Mouse (Mus musculus) A20 (cell line): ENCODE measurements around the gene Cuedc1.

Experiments used
- DNase-seq: peaks from one replicate; pipeline ENCODE4 v3.0.0-alpha.2; 2011; ENCODE audit warnings: low read depth, low spot score

Cuedc1 gene

DNA sequence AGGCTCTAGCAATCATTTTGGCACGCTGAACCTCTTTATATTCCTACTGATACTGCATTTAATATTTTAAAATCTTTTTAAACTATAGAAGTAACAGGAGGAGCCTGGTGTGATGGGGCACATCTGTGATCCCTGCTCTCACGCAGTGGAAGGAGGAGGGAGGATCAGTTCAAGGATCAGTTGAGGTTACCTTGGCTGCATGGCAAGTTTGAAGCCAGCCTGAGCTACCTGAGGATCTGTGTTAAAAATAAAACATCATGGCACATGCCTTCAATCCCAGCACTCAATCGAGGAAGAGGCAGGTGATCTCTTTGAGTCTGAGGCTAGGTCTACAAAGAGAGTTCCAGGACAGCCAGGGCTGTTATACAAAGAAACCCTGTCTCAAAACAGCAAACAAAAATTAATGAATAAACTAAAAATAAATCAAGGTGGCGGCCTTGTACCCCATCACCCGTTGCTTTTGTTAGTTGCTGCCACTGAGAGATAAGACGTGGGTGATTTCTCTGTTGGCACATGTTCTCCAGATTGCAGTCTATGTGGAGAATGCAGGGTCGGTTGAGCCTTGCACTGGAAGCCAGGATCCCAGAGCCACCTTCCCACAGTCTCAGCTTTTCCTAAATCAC lies 50.3 kb downstream of the Cuedc1 start:
- DNase-seq = no peak

DNA sequence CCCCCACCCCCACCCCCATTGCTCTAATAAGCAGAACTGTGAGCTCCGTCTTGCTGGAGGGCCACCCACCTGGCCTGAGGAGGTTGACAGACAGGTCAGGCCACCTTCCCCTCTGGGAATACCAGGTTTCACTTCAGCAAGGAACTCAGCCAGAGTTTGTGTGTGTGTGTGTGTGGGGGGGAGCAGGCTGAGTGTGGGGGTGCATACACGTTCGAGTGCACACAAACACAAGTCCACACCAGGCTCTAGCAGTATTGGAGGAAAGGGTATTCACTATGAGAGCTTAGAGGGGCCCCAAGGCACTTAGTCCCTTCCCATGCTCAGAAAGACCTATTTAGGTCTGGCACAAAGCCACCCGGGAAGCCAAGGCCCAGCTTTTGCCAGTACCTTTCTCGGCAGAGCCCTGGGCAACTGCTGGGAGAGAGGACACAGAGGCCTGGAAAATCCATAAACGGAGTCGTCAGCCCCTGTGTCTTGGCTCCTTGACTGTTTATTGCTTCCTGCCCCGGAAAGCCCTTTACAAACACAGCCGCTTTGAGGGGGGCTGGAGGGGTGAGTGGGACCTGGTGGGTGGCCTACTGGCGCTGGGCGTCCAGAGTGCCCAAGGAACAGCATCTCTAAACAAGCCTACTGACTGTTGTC lies 50.9 kb downstream of the Cuedc1 start:
- peak; percentile 83 for DNase-seq

DNA sequence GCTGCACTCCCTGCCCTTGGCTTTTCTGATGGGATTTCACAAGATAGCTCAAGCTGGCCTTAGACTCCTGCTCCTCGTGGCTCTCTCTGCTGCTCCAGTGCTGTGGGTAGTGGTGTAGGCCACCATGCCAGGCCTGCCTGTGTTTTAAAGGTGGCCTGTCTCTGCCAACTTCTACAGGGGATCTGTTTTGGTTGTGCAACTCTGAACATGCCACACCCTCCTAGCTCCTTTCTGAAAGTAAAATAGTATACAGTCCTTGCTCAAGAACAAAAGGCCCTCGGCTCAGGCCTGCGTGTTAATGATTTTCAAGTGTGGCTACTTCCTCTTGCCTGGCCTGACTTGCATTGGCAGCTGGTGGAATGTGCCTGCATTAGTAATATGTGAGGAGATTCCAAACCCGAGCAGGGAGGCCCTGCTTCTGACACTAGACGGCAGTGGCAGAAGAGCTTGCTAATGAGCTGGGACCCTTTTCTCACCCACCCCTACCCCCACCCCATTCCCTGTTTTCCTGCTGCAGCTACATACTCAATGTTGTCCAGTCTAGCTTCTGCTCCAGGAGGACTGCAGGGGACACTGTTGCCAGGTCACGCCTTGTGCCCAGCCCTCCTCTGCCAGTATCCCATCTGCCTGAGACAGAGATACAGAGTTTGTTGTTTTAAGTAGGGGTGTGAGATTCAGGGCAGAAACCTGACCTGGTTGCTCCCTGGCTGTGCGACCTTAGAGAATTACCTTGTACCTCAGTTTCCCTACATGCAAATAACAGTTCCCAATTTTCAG lies 53.7 kb downstream of the Cuedc1 start:
- DNase-seq = no peak

DNA sequence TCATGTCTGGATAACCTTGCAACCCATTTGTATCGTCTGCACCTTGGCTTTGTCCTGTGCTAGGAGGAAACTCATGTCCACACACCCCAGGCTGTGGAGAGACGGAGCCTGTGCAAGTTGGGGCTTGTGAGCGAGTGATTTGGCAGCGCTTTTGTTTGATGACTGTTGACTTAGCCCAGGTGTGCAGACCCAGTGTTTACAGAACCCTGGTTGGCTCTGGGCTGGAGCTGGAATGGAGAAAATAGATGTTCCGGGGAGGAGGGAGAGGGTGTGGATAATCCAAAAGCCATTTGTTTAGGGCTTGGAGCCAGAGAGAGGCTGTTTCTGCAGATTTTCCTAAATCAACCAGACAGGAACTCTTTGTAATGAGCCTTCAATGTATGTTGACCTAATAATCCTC lies 56.0 kb downstream of the Cuedc1 start:
- DNase-seq = no peak

DNA sequence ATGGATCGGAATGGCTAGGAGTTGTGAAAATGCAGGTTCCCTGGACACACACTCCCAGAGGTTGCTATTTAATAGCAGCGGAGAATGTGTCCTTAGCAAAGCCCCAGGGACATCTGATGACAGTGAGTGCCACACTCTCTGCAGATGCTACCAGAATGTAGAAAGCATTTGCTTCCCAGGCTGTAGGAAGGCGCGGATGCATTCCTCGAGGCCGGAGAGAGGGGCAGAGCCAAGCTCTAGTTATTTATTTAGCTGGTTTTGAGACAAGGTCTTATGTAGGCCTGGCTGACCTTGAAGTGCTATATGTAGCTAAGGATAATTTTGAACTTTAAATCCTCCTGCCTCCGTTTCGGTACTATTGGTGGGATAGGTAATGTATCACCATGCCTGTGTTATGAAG lies 56.6 kb downstream of the Cuedc1 start:
- DNase-seq = no peak

DNA sequence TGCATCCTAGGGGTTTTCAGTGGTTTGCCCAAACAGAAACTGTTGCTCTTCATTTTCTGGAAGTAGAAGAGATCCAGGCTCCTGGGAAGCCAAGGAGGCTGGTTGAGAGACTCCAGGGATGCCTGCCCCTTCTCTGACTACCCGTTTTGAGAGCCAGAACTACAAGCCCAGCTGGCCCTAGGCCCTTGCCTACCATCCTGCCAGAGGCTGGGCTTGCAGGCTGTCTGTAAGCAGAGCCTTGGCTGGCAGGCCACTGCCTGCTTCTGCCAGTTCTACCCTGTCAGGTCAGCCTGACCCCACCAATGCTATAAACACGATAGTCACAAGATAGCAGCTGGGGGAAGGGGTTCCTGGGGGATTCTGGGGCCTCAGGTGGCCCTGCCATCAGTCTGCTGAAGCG lies 57.6 kb downstream of the Cuedc1 start:
- DNase-seq = no peak

DNA sequence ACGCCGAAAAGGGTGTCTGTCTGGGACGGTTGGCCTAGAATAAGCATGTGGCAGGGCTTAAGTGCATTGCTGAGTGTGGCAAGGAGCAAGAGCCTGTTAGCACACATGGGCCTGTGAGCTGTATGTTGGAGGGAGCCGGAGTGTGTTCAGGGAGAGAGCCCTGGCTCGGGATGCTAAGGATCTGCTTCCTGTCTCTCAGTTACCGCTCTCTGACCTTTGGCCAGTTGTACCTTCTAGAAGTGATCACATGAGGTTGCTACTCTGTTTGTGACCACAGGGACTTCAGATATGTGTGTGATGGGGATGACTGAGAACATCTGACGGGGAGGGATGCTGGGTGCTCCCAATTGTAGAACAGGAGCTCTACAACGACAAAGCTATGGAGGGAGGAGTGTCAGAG lies 58.1 kb downstream of the Cuedc1 start:
- no peak for DNase-seq

DNA sequence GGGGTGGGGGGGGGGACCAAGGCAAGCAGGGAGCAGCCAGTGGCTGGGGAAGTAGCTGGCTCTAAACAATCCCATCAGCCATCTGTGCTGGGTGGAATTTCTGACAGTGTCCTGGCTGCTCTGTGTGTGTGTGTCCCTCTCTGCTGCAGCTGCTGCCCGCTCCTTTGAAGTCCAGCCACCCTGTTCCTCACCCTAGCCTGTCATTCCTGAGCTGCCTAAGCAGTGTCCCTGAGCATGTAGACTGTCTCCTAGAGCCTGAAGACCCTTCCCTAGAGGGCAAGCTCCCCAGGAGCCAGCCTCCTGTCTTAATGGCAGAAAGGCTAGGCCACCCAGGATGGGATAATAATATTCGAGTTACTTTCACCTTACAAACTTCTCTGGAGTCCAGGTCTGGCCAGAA lies 58.5 kb downstream of the Cuedc1 start:
- no peak for DNase-seq

DNA sequence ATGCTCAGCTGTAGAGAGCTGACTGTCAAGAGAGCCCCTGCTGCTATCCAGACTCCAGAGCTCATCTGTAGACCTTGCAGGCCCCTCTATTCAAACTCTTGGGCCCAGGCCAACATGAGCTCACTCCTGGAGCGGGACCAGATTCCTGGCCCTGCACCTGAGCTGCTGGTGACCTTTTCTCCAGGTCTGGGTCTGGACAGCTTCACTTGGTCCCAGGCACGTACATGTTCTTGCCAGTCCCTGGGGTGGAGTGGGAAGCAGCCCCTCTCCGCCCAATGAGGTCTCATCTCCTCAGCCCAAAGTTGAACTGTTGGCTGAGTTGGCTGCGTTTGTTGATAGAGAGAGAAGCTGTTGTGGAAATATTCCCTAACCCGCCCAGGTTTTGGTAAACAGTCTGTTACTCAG lies 61.0 kb downstream of the Cuedc1 start:
- no peak for DNase-seq

DNA sequence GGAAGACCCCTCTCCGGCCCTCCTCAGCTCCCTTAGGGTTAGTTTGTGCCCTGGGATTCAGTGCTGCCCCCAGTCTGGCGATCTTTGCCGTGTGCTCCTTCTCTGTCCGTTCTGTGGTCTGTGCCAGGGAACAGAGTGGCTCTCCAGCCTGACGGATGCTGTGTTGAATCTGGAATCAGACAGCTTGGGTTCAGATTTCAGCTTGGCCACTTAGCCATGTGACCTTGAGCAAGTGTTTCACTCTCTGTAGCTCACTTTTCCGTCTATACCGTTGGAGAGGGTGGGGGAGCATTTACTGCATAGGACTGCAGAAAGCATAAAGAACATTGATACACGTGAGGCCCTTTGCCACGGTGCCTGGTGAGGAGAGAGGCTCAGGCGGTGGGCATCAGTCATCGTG lies 61.5 kb downstream of the Cuedc1 start:
- no peak for DNase-seq

DNA sequence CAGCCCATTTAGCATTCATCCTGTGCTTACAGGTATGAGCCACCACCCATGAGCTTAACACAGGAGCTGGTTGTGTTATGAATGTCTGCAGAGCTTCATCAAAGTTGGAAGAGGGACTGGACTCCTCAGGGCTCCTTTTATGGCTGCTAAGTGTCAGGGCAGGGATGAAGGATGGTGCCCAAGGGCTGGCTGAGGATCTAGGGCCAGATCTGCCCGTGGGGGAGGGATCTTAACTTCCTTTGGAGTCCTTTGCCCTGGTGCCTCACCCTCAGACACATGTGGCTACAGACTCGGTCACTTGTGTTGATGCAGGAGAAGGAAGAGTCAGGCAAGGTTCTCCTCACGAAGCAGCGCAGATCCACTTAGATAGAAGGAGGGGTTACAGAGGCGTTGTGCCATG lies 62.5 kb downstream of the Cuedc1 start:
- DNase-seq = no peak

DNA sequence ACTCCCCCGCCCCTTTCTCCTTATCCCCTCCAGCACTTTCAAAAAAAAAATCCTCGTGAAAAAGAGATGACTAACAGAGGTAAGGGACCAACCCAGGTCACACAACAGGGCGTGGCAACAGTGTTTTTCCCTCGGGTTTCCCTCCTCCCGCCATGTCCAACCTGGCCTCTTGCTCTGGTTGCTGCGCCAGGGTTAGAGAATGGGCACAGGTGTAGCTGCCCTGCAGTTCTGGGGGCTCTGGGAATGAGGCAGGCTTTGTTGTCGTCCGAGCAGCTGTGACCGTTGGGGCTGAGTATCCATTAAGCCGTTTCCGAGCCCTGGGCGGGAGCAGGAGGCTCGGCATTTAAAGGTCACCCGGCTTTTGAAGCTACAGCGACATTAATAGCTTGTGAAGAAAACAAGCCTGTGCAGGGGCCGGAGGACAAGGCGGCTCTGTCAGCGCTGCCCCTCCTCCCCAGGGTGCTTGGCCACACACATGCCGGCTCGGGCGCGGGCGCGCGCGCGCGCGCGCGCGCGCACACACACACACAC lies 63.3 kb downstream of the Cuedc1 start:
- DNase-seq = no peak

DNA sequence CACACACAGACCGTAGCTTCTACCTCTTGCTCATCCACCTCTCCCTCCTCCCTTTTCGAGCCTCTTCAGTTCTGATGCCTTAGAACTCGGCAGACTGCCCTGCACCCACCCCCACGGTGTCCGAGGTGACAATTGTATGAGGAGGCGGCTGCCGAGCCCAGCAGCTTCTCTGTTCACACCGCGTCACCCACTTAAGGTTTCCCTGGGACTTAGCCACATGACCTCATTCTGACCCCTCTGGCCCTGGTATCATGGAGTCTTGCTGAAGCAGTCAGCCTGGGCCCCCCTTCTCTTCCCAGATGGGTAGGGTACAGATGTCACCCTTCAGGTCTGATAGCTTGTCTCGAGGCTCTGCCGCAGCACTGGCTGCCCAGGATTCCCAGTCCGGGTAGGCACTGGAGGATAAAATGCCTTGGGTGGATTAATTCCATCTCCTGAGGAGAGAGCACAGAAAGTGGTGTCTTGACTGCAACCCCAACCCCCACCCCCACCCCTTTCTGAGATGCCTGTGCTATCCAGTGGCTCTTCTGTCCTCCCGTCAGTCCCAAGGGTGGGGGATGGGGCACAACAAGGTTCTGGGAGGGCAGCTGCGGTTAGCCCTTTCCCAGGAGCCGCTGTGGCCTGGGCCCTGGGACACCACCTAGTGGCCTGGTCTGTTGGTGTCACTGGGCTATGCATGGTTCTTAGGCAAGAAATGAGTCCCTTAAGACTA lies 63.9 kb downstream of the Cuedc1 start:
- DNase-seq = peak; percentile 76

DNA sequence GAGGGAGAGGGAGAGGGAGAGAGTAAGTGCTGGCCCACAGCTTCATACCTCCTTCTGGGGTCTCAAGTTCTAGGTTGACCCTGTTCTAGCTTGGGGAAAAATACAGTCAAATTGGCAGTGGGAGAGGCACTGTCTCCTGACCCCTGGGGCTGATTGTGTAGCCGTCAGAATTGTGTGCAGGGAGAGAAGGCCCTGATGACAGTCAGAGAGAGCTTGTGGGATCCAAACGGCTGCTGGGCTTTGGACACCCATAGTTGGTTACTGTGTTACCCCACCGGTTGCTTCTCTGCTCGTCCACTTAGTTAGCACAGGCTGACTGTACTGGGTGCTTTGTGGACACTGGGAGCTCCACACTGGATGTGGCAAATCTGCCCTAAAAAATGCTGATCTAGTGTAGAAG lies 64.9 kb downstream of the Cuedc1 start:
- DNase-seq = no peak

DNA sequence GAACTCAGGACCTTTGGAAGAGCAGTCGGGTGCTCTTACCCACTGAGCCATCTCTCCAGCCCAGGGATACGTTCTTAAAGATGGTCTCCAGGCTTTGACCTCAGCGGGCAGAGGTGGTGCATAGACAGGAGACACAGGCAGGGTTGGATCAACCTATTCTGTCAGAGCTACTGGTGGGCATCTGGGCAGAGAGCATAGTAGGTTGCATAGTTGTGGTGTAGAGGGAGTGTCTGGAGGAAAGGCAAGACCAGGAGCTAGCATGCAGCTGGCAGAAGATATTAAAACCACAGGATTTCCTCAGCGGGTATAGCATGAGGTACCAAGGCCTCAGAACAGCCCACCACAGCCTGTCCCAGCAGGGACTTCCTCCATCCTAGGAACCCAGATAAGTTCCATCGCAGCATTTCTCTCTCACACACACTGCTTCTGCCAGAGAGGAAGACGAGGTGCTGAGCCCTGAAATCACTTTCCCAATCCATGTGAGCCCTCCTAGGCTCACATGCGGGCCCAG lies 66.4 kb downstream of the Cuedc1 start:
- DNase-seq = no peak

DNA sequence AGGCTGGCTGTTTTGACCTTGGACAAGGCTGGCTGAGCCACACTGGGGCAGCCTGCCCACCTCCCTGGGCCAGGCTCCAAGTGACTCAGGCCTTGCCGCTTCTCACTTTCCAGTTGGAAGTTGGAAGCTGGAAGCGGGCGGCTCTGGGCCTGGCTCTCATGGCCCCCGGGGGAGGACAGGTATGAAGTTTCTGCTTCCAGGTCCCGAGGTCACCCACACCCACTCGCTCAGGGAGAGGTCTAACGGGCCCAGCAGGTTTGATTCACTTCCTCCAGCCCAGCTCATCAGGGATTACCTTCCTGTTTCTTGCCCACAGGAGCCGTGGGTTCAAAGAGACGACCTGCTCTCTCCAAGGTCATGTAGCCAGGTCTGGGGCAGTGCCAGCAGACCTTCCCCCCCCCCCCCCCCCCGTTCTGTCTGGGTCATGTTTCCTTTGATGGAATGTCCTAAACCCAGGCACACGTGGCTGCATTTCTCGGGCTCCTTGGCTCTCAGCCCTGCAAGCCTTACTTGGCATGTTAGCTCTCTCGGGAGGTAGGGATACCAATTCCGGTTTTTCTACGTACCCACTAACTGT lies 67.0 kb downstream of the Cuedc1 start:
- no peak for DNase-seq

DNA sequence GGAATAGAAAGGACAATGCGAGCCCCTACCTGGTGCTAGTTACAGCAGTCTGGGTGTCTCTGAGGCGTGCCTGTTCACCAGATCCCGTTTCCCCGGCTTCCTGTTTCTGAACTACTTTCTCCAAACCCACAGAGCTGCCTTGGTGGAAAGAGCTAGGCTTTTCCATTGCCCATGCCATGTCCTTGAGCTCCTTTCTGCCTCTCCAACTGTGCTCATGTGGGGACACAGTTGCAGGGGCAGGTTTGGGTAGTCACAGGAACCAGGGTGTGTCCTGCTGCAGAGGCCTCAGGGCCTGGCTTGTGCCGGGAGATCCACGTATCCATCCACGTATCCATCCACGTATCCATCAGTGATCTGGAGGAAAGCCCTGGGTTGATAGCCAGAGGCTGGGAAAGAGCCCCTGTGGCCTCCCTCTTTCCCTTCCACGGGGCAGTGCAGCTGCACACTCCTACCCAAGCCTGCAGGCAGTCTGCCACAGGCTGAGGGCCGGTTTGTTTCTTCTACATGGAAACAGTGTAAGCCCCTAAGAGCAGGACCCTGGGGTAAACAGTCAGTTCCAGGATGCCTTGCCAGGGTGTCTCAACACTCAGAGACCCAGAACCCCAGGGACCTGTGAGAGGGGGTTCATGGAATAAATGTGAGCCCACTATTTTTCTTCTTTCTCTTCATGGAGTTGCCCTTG lies 68.0 kb downstream of the Cuedc1 start:
- no peak for DNase-seq

DNA sequence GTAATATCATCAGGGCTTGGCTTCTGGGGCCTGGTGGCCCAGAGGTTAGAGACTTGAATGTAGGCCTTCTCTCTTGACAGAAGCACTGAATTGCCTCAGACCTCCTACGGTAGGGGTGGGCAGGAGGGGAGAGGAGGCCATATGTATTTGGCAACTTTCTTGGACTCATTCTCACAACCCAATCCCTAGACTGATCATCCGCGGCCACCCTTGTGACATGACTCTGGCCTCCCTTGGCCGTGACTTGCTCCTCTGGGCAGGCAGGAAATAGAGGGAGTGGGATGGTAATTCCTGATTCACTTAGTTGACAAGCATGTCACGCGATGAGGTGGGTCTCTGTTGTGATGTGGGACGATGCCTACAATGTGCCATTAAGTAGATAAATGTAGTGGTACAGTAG lies 68.6 kb downstream of the Cuedc1 start:
- DNase-seq = no peak

DNA sequence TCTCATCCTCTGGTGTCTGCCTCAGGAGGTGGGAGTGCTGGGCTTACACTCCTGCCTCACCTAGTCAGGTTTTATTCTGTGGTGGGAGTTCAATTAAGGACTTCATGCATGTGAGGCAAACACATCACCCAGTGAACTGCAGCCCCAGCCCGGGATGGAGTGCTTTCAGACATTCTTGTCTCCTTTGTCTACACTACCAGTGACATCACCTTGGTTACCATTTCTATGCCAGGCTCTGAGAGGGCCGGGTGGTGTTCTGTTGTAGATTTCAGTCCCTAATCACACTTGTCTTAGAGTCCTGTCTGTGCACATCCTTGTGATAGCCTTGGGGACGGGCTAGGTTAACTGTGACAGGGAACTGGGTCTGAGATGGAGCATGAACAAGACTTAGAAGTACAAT lies 70.8 kb downstream of the Cuedc1 start:
- DNase-seq = no peak

DNA sequence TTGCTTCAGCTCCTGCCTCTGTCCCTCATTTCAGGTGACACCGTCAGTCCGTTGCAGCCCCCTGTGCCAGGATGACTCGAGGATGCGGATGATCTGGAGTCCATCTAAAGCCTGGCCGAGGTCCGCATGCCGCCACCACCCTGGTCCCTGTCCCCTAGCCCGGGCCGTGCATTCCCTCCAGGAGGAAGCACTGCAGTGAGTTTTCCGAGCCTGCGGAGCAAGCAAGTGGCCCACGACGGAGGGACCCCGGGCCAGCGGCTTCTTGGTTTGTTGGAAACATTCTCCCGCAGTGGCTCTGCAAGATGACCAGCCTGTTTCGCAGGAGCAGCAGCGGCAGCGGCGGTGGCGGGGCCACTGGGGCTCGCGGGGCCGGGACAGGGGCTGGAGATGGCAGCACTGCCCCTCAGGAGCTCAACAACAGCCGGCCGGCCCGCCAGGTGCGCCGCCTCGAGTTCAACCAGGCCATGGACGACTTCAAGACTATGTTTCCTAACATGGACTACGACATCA lies 71.7 kb downstream of the Cuedc1 start:
- DNase-seq = no peak

DNA sequence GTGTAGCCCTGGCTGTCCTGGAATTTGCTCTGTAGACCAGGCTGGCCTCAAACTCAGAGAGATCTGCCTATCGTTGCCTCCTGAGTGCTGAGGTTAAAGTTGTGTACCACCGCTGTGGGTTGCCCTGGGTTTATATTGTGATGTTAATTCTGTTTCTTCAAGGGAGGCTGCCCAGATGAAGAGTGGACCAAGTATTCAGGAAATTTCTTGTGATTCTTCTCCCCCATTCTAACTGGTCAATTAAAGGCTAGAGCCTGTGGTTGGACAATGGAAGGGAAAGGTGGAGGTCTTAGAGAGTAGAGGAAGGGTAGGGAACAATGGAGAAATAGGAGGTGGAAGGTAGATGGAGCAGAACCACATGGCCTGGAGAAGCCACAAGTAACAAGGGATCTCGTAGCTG lies 72.7 kb downstream of the Cuedc1 start:
- DNase-seq = no peak
